Mouse (Mus musculus): ENCODE data around the gene Prkn.

Prkn gene

DNA sequence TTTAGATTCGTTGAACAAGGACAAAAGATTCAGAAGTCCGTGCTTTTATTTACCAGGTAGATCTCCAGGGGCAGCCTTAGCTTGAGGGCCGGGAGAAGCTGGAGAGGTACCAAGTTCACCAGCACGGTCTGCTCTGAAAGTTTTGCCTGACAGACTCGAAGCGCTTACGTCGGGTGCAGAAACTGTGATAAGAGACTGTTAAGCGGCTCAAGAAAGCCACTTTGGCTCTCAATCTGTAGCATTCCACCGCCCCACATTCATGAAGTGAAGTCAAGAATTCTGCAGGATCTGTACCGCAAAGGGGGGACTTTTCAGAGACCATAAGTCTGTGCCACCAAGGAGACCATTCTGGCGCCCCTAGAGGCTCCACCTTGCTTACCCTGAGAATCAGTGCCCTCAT lies 1212.5 kb downstream of the Prkn start:
- DNase-seq: no peak

DNA sequence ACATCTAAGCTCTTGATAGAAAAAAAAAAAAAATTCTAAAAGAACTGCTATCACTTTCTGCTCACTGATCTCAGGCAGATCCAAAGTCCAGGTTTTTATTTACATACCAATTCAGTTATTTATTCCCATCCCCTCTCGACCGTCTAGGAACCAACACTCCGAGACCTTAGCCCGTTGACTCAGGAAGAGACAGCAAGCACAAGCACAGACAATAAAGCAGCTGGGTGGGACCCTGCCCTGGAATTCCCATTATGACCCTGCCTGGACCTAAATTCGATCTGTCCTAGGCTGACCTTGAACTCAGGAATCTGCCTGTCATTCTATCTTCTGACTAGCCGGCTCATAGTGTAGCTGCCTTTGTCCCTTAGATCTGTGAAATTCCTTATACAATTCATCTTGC lies 1218.9 kb downstream of the Prkn start:
- DNase-seq: no peak

DNA sequence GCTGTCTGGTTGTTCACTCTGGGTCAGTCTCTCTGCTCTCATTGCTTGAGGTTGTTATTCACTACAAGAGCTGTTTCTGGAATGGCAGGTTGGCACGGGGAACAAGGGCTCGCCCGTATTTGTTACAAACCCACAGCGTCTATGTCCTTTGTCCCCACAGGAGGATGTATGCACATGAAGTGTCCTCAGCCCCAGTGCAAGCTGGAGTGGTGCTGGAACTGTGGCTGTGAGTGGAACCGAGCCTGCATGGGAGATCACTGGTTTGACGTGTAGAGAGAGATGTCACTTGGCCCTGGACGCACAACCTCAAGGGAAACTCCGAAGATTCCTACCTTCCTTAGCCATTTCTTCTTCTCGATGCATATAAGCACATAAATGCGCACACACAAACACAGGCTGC lies 1221.2 kb downstream of the Prkn start:
- DNase-seq: no peak

DNA sequence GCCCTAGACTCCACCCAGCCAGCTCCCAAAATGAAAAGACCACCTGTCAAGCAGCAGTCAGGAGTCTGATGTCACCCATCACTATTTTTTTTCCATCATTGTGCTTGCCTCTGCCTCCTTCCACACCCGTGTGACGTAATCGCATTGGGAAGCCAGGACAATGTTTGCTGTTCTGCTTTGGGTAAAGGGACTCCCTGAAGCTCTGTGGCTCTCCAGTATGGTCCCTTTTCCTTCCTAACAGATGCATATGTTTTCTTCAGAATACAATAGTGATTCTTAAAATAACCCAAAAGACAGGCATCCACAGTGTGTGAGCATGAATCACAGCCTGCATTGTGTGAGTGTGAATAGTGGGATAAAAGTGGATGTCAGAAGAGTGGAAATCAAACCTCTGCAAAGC lies 1222.7 kb downstream of the Prkn start:
- no peak for DNase-seq

DNA sequence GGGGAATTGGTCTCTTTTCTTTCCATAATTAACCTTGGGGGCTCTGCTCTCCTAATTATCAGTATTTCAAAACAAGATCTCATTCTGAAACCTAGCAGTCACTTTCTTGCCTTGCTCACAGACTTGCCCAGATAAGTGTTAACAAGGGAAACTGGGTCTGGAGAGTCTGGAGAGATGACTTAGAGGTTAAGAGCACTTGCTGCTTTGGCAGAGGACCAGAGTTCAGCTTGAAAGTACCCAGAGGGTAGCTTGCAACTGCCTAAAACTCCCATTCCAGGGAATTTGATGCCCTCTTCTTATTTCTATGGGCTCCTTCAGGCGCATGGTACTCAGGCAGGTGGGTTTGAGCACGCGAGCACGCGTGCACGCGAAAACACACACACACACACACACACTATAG lies 1223.3 kb downstream of the Prkn start:
- no peak for DNase-seq

DNA sequence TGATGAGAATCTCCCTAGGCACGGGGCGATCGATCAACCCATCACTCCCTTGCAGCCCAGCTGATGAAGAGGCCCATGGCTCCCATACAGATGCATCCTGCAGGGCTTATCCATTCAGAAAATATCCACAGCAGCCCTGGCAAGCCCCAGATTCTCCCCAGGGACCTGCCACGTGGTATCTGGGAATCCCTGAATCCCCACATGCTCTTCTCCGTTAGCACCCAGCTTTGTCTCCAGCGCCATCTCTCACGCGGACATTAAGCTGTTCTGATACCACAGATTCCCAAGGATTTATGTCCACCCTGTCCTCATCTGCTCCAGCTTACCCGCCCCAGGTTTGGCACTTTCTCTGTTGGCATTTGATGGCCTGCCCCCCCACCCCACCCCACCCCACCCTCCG lies 1225.9 kb downstream of the Prkn start:
- no peak for DNase-seq

DNA sequence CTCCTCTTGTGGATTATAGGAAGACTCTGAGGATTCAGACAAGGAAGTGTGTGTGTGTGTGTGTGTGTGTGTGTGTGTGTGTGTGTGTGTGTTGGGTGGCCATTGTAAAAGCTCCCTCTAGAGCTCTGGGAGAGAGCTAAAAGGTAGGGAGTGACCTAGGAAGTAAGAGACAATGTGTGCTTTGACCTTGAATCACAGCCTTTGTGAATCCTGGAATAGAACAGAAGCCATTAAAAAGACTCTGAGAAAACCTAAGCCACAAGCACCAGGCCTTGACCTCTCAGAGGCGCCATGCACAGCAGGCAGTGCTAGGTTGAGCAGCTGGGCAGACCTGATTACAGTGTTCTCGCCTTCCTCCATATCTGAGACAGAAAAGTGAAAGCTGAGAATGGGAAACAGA lies 1236.6 kb downstream of the Prkn start:
- DNase-seq: no peak

DNA sequence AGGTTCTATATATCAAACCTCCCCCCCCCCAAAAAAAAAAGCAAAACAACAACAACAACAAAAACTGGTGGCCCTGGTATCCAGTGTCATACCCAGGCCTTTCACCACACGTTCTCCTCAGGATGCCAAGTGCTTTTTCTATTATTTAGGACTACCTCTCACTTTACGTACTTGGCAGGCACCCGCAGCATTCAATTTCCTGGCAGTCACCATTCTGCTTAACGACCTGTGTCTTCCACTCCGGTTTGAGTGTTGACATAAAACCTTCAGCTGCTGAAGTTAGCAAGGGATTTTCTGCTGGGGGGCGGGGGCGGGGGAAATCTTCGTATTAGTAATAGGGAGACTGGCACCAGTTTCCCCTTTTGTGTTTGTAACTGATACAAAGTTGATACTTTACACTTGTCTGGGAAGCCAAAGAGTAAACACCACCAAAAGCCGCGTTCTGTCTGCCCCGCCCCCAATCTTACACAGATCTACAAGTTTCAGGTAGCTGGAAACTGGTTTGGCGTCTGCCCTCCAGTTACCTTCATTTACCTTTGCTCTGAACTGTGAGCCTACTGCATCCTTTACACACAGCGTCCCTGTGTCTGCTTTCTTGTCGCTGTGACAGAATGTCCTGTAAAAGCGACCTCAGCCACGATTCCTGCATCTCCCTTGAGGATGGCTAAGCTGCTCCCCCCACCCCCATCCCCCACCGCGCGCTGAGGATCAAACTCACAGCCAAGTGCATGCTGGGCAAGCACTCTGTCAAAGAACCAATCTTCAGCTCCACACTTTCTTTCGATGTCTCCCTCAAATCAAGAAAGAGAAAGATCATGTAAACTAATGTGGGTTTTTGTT lies 1240.7 kb downstream of the Prkn start:
- DNase-seq: no peak

DNA sequence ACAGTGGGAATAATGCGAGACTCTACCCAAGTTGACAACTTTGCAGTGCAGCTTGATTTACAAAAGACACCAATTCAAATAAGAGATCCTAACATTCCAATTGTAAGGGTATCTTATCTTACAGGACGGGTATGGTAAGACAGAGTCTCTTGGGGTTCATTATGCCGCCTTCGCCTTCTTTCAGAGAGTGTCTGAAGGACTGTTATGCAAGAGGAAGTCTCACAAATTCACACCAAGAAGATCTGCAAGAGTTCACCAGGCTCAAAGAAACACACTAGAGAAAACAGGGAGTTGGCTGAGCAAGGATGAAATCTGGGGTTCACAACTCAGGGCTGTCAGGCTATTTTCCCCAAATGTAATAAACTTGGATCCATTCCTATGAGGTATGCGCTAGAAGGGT lies 1242.0 kb downstream of the Prkn start:
- DNase-seq: no peak

DNA sequence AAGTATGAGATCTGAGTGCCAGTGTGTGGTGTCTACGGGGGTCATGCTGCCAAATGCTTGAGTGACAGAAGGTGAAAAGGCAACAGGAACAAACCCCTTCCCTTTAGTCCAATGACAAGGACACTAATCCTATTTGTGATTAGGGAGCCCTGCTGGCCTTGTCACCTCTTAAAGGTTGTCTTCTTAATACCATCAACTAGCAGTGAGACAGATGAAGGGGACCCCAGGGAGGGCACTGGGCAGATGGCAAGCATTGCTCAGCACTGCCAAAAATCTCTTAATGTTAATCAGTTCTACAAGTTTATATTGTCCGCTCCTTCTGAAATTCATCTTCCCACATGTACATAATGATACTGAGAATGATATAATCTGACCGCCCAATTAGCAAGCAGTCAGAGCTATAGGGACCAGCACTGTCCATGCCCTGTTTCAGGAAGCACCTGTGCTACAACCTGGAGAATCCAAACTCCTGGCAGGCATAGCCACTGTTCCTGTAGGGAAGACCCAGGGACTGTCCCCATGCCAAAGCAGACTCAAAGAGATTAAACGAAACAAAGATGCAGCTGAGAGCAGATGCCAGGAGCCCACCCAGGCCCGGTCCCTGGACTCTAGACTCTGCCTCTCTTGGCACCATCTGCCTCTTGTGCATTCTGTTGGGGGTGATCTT lies 1250.2 kb downstream of the Prkn start:
- DNase-seq: no peak

DNA sequence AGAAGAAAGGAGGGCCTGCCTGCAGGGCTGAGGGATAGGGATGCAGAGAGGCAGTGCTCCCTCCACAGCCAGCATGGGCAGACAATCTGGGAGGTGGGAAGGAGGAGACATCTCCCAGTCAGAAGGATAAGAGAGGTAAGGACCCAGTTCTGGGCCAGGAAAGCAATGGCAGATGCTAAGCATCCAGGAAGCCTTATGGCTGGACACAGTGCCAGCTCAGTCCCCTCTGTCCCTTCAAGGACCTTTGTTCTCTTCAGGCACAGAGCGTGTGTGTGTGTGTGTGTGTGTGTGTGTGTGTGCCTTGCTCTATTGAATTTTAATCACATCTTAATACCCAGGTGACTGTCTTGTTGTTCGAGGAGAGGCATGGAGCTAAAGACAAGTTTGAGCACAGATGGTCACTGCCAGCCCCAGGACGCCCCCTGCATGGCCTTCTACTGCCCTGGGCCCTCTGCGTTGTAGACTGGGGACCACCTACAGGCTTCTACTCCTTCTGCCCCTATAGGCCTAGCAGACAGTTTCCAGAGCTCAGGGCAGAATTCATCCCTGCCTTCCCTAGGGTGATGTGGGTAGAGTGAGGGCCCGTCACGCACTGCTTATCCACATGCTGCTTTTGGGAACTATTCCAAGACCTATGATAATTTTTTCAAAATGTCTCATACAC lies 1252.8 kb downstream of the Prkn start:
- DNase-seq: peak; percentile 30

DNA sequence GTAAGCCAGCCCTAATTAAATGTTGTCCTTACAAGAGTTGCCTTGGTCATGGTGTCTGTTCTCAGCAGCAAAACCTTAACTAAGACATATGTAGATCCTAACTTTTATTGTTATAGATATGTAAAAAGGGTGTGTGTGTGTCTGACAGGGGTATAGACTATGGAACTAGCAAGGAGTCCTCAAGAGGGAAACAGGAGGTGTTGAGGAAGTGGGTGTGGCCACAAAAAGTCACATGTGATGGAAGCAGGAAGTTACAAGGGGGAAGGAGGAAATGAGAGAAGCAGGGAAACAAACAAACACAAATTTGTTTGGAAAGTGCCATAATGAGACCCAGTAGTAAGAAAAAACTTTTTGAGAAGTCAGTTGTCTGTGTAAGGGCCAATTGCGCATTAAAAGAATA lies 1253.8 kb downstream of the Prkn start:
- DNase-seq: no peak

DNA sequence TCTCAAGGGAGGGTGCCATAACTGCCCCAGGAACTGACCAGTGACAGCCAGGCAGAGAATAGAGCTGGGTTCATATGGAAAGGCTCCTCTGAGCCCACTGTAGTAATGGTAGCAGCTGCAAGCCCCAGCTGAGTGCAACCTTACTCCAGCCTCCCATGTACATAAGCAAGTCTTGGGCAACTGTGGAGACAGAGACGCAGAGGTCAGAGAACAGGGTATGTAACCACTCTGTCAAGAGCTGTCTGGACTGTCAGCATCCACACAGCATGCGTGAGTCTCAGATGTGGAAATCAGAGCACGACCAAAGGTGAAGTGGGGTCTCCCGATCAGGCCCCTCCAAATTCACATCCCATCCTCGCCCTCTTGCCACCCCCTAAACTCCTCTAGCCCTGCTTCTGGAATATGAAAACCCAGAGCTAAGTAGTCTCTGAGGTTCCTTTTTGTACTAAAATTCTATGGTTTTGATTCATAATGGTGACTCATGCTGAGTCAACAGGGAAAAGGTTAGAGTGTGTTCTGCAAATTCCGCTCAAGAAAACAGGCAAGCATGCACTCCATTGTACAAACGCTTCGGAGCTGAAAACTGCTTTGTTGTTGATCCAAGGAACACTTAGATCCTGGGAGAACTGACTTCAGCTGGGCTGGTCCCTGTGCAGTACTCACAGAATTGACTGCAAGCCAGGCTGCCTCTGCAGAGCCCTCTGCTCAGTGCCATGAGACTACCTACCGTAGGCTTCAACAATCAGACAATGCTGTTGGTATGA lies 1254.8 kb downstream of the Prkn start:
- DNase-seq: no peak

DNA sequence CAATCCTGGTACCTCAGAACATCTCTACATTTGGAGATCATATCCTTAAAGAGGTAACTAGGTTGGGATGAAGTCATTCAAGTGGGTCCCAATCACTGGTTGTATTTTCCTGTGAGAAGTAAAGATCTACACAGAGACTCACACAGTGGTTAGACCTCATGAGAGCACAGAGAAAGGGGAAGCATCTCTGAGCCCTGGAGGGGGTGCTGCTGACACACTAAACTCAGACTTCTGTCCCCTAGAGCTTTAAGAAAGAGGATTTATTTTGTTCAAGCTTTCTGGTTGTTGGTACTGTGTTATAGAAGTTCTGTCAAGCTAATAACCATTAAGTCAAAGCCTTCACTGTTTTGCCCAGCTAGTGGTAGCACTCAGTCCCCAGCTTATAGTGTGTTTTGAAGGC lies 1259.2 kb downstream of the Prkn start:
- DNase-seq: no peak

DNA sequence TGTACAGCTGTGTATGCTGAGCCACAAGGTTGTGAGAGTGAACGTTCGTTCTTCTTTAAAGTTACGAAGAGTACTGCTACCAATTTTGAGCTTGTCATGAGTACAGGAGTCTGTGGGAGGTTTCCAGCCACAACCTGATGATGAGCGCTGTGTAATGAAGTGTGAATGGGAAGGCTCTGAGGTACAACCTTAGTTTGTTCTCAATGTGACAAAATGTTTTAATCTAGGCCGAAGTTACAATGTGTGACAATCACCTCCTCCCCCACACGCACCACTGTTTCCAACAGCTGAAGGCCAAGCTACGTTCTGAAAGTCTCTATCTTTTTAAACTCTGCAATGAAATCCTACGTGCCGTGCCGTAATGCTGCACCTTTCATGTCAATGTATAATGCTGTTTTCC lies 1262.1 kb downstream of the Prkn start:
- DNase-seq: no peak

DNA sequence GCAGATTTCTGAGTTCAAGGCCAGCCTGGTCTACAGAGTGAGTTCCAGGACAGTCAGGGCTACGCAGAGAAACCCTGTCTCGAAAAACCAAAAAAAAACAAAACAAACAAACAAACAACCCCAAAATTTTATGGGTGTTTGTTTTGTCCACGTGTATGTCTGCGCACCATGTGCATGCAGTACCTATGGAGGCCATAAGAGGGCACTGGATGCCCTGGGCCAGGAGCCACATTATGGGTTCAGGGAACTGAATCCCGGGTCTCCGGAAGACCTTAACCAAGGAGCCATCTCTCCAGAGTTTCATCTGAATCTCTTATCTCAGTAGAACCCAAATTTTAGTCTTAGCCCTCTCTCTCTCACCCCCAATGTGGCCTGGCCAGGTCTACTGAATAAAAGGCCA lies 1263.6 kb downstream of the Prkn start:
- DNase-seq: no peak

DNA sequence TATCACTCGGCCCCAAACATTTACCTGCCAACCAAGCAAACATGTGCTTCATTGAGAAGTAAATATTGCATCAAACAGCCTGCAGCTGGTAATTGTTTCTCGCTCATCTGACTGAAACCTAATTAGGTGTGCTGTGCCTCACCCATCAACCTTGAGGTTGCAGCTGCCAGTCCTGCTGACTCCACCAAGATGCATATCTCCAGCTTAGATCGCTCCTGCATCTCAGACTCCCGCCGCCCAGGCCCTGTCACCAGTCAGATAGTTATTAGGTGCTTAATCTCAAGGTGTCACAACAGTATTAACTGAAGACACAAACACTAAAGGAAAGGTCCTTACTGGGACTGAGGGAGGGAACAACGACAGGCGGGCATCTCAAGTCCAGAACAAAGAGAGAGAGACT lies 1264.1 kb downstream of the Prkn start:
- DNase-seq: no peak

DNA sequence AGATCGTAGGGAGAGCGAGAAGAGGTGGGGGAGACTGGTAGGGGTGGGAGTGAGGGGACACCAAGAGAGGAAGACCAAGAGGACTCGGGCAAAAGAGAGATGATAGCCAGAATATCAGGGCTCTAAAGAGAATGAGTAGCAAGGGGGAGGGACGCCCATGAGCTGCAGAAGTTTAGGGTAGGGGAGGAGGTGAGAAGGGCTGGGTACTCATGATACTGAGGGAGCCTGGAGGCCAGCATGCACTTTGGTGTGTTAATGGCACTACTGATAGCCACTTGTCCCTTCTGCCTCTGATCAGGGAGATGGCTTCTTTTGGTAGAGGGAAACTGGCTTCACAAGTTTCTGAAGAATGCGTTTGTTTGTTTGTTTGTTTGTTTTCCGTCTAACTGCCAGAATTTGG lies 1264.5 kb downstream of the Prkn start:
- no peak for DNase-seq

DNA sequence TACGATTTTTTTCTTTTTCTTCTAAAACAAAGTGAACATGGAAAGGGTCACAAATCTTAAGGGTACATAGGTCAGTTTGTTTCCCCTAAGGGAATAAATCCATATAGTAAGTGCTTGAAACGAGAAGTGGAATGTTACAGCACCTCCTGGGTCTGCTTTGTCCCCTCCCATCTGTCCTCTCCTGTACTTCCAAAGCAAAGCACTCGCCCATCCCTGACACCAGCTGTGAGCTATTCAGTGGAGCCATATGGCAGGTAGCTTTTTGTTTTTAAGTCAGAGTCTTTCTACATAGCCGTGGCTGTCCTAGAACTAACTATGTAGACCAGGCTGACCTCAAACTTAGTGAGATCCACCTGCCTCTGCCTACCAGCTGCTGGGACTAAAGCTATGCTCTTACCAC lies 1266.1 kb downstream of the Prkn start:
- DNase-seq: no peak
